ENCODE assay signal across 28 mouse cellular contexts in genomic region chr4:134795819-134796485, GRCm38 (mm10). TPM values are rescaled to one million over a fixed set of nuclear protein-coding genes. Genes with fewer than 3 reads are reported as not detected.
A peak's percentile ranks its signal among the peaks of the same experiment; 100 is the strongest.
DNase-seq lines count a peak whose midpoint lies in the region; ATAC-seq and TF ChIP-seq lines count a peak whose summit lies in the region.
"Had no signal": no experiment of that assay in that cellular context is flagged by ENCODE, and none has a peak within 500 bp of the region (broad histone marks: within the 10 kb centered on the region; RNA-seq: fewer than 3 reads in every experiment).

No protein-coding gene starts in this region.

- DNase-seq in limb, embryonic 10.5 days (ENCODE audit: low spot score): no peak
- peak; percentile 39 to 55 for DNase-seq in B cell, adult 2 months
- peak; percentile 16 for DNase-seq in T-cell, adult 2 months (ENCODE audit: low spot score)
- DNase-seq in urinary bladder, adult 18-20 months (ENCODE audit: low spot score in 2 of 2): no peak
- DNase-seq in kidney, adult 2 months: no peak
- DNase-seq: adrenal gland, adult 2 months; adrenal gland, postnatal 36 days; cerebellum, adult 18-20 months; cerebellum, postnatal 25 days; gastrocnemius, postnatal 14 days; heart, adult 11 months; kidney, adult 18-20 months; lung, postnatal 14 days; right cerebral cortex, postnatal 25 days had no signal

- TF ChIP-seq CTCF in kidney, adult 2 months (conservative IDR thresholded peaks at IDR 0.05; ENCODE audit: insufficient read depth, insufficient read length, low read depth, low read length): no peak

- H3K4me3 ChIP-seq in limb, embryonic 12.5 days (replicated peaks): no peak overlapping the region
- H3K4me3 ChIP-seq in limb, embryonic 10.5 days: no peak overlapping the region
- H3K4me3 ChIP-seq in hindbrain, embryonic 13.5 days: no peak overlapping the region
- H3K4me3 ChIP-seq in kidney, adult 2 months (ENCODE audit: insufficient read depth, low read depth, low read length): no peak overlapping the region
- H3K4me3 ChIP-seq: embryonic facial prominence, embryonic 12.5 days; heart, embryonic 10.5 days; heart, embryonic 15.5 days; liver, embryonic 15.5 days; midbrain, embryonic 12.5 days; neural tube, embryonic 15.5 days; stomach, embryonic 15.5 days had no signal

- ATAC-seq in limb, embryonic 12.5 days (ENCODE audit: insufficient number of reproducible peaks, insufficient read depth, low FRiP score, low TSS enrichment, low read depth): no peak
- ATAC-seq in monocyte, adult 5-6 weeks (replicated peaks; ENCODE audit: insufficient number of reproducible peaks, low FRiP score, low TSS enrichment, poor library complexity, severe bottlenecking): 0 out of 2 replicates have a peak, but pooled peaks have one; percentile 4
- no peak for ATAC-seq in hindbrain, embryonic 13.5 days (ENCODE audit: low FRiP score)
- ATAC-seq: forebrain, embryonic 14.5 days had no signal

- no peak overlapping the region for H3K4me2 ChIP-seq in limb, embryonic 12.5 days
- H3K4me2 ChIP-seq in hindbrain, embryonic 13.5 days: no peak overlapping the region
- H3K4me2 ChIP-seq: embryonic facial prominence, embryonic 12.5 days; heart, embryonic 15.5 days; hindbrain, embryonic 14.5 days; liver, embryonic 15.5 days; lung, embryonic 14.5 days; midbrain, embryonic 12.5 days; neural tube, embryonic 15.5 days; stomach, embryonic 15.5 days had no signal

- TF ChIP-seq POLR2A in kidney, adult 2 months (IDR thresholded peaks at IDR 0.05; ENCODE audit: low read depth, low read length): no peak

- peaks cover 8% of the 10 kb centered on the region; the same call in 1 of the 2 replicates for H3K36me3 ChIP-seq in limb, embryonic 12.5 days
- H3K36me3 ChIP-seq in limb, embryonic 10.5 days: peaks cover 7% of the 10 kb centered on the region
- H3K36me3 ChIP-seq in hindbrain, embryonic 13.5 days: peaks cover 11% of the 10 kb centered on the region
- H3K36me3 ChIP-seq in kidney, adult 2 months (ENCODE audit: control insufficient read depth, insufficient read depth, low read length): no peaks in the 10 kb centered on the region
- H3K36me3 ChIP-seq: heart, embryonic 15.5 days; stomach, embryonic 15.5 days had no signal

- H3K9me3 ChIP-seq in limb, embryonic 12.5 days: no peaks in the 10 kb centered on the region
- H3K9me3 ChIP-seq in limb, embryonic 10.5 days (replicated peaks): no peaks in the 10 kb centered on the region
- H3K9me3 ChIP-seq in hindbrain, embryonic 13.5 days: no peaks in the 10 kb centered on the region
- H3K9me3 ChIP-seq: embryonic facial prominence, embryonic 12.5 days; G1E; heart, embryonic 10.5 days; heart, embryonic 15.5 days; liver, embryonic 15.5 days; midbrain, embryonic 12.5 days; neural tube, embryonic 15.5 days; stomach, embryonic 15.5 days had no signal

- H3K27me3 ChIP-seq in limb, embryonic 12.5 days: no peaks in the 10 kb centered on the region
- H3K27me3 ChIP-seq in limb, embryonic 10.5 days (ENCODE audit: low read depth, poor library complexity, severe bottlenecking): no peaks in the 10 kb centered on the region
- H3K27me3 ChIP-seq in hindbrain, embryonic 13.5 days: no peaks in the 10 kb centered on the region
- H3K27me3 ChIP-seq in kidney, adult 2 months (replicated peaks; ENCODE audit: control insufficient read depth, insufficient read depth, low read length): no peaks in the 10 kb centered on the region
- H3K27me3 ChIP-seq: embryonic facial prominence, embryonic 12.5 days; heart, embryonic 15.5 days; liver, embryonic 15.5 days; midbrain, embryonic 12.5 days; neural tube, embryonic 15.5 days; stomach, embryonic 15.5 days had no signal

- H3K27ac ChIP-seq in limb, embryonic 12.5 days: no peak overlapping the region
- no peak overlapping the region for H3K27ac ChIP-seq in limb, embryonic 10.5 days
- H3K27ac ChIP-seq in hindbrain, embryonic 13.5 days: no peak overlapping the region
- no peak overlapping the region for H3K27ac ChIP-seq in kidney, adult 2 months (ENCODE audit: insufficient read depth, low read depth, low read length)
- H3K27ac ChIP-seq: embryonic facial prominence, embryonic 12.5 days; heart, embryonic 15.5 days; hindbrain, embryonic 14.5 days; midbrain, embryonic 12.5 days; neural tube, embryonic 15.5 days; stomach, embryonic 15.5 days had no signal

- 0 out of 2 replicates have a peak overlapping the region, but pooled peaks have one; percentile 6 for H3K9ac ChIP-seq in limb, embryonic 12.5 days (replicated peaks)
- no peak overlapping the region for H3K9ac ChIP-seq in hindbrain, embryonic 13.5 days
- H3K9ac ChIP-seq: embryonic facial prominence, embryonic 12.5 days; heart, embryonic 15.5 days; hindbrain, embryonic 14.5 days; liver, embryonic 15.5 days; lung, embryonic 14.5 days; midbrain, embryonic 12.5 days; neural tube, embryonic 15.5 days; stomach, embryonic 15.5 days had no signal

- WGBS in limb, embryonic 12.5 days: 78% methylated on average over 5 of the region's 5 CpGs
- 84% methylated on average over 5 of the region's 5 CpGs for WGBS in limb, embryonic 10.5 days
- WGBS in hindbrain, embryonic 13.5 days: 79% methylated on average over 5 of the region's 5 CpGs
- 88% methylated on average over 5 of the region's 5 CpGs for WGBS in kidney, adult 2 months

- H3K4me1 ChIP-seq in limb, embryonic 12.5 days (replicated peaks): peaks cover 5% of the 10 kb centered on the region; the same call in 1 of the 2 replicates
- H3K4me1 ChIP-seq in limb, embryonic 10.5 days: 0 out of 2 replicates have a peak, but pooled peaks cover 17% of the 10 kb centered on the region
- no peaks in the 10 kb centered on the region; the same call in 1 of the 2 replicates for H3K4me1 ChIP-seq in hindbrain, embryonic 13.5 days (replicated peaks)
- peaks cover 16% of the 10 kb centered on the region; the same call in 1 of the 2 replicates for H3K4me1 ChIP-seq in kidney, adult 2 months (ENCODE audit: control insufficient read depth, insufficient read depth, low read length)
- H3K4me1 ChIP-seq: midbrain, embryonic 12.5 days; stomach, embryonic 15.5 days had no signal

RNA-seq across cellular contexts. Expression of gene Ldlrap1, which starts 28.1 kb away (rescaled TPM):
- polyA plus RNA-seq in limb, embryonic 12.5 days (2016; fragmentation: Nextera tagmentation; extraction: Ambion mirVana): 21.7 and 23.3 TPM in 2 replicates
- 14.4 and 20.4 TPM in 2 replicates for polyA plus RNA-seq in limb, embryonic 10.5 days (2016; fragmentation: Nextera tagmentation; extraction: Ambion mirVana)
- 32.2 to 42.1 TPM (median 33.3 TPM) in 3 replicates for total RNA-seq in monocyte, adult 5-6 weeks (2017)
- polyA plus RNA-seq in hindbrain, embryonic 13.5 days (2015; fragmentation: Nextera tagmentation; extraction: Ambion mirVana): 2.9 and 4.1 TPM in 2 replicates
- polyA plus RNA-seq in kidney, adult 2 months (2012; rRNA removed): 21.8 and 22.0 TPM in 2 replicates

RNA-seq across cellular contexts. Expression of gene Maco1, which starts 57.2 kb away (rescaled TPM):
- 59.0 and 60.7 TPM in 2 replicates for polyA plus RNA-seq in limb, embryonic 12.5 days (2016; fragmentation: Nextera tagmentation; extraction: Ambion mirVana)
- 38.1 and 48.2 TPM in 2 replicates for polyA plus RNA-seq in limb, embryonic 10.5 days (2016; fragmentation: Nextera tagmentation; extraction: Ambion mirVana)
- 36.1 to 41.4 TPM (median 38.3 TPM) in 3 replicates for total RNA-seq in monocyte, adult 5-6 weeks (2017)
- polyA plus RNA-seq in hindbrain, embryonic 13.5 days (2015; fragmentation: Nextera tagmentation; extraction: Ambion mirVana): 112 and 115 TPM in 2 replicates
- 8.5 and 10.8 TPM in 2 replicates for polyA plus RNA-seq in kidney, adult 2 months (2012; rRNA removed)

Comparison
In these comparisons a context has a peak if more than half of its experiments do, and no peak if none do; other contexts are left out.
1. DNase-seq: peak in B cell, adult 2 months (2 of 2) and T-cell, adult 2 months (single experiment); none in limb, embryonic 10.5 days (single experiment), urinary bladder, adult 18-20 months (0 of 2) and kidney, adult 2 months (single experiment).